Mouse (Mus musculus) WW6 (cell line): Measurements from ENCODE around the gene Psmd7.
A peak's percentile ranks its signal among the peaks of the same experiment; 100 is the strongest.
"Not testable (repeated sequence)": the region's sequence is repeated elsewhere in the genome, so short reads cannot be mapped to it uniquely, and the experiment has no call there.

ENCODE experiments used
- DNase-seq: peaks from one replicate; pipeline ENCODE4 v3.0.0-alpha.2; 2013; ENCODE audit warnings: low read depth, low spot score

The Psmd7 gene

GRCm38 (mm10) chr8:107587995-107588780, at the start of gene Psmd7:
Psmd7 (minus strand) TSS chr8:107588464.
- peak; percentile 91 for DNase-seq

DNA sequence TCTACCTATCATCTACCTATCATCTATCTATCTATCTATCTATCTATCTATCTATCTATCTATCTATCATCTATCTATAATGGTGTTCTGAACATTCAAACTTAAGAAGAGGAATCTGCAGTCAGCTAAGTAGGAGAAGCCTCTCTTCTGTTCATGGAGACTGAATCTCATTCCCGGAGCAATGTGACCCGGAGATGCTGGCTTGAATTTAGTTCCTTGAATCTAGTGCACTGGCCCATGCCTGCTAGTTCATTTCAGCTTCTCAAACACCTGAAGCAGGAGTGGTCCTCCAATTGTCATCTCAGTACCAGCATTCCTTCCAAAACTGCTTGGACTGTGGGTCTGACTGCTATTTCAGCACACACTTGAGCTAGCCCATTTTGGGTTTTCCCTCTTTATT, 45.5 kb upstream of the Psmd7 start:
- DNase-seq: no peak

DNA sequence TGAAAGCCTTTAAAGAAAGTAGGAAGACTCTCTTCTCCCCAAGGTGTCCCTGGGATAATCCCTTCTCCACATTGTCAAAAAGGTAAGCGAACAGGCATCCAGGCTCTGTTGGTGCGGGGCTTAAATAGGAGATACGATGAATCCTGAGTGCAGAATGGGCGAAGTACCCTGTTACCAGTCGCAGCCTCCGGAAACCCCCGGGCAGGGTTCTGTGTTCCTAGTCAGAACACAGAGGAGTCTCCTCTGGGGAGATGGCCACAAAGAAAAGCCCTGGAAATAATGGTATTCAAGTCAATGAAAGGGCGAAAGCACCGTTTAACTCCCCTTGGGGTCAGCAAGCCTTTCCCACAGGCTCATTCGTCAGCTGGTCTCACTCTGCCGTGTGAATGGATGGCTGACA, 41.4 kb upstream of the Psmd7 start:
- no peak for DNase-seq

DNA sequence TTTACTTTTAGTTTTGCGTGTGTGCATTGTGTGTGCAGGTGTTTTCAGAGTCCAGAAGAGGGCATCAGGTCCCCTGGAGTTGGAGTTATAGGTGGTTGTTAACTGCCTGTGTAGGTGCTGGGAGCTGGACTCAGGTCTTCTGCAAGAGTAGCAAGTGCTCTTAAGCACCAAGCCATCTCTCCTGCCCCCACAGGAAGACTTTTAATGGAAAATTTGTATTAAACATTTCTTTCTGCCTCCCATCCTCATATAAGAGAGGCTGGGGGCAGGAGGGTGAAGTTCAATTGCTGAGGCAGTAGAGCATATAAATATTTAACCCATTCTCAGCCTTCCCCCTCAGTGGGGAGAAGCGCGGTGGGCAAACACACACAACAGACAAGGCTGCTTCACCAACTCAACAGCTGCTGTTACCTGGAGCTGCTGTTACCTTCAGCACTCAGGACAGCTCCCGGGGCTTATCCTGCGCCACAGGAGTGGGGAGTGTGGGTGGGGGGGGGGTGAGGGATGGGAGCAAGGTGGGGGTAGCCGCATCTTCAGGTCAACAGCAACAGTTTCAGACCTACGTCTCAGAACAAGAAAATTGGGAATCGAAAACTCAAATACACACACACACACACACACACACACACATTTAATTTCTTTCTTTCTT, 40.4 kb upstream of the Psmd7 start:
- DNase-seq: no peak

- DNase-seq: no peak
Measured at GRCm38 (mm10) chr8:107627881-107628280, 39.6 kb upstream of the Psmd7 start.

DNA sequence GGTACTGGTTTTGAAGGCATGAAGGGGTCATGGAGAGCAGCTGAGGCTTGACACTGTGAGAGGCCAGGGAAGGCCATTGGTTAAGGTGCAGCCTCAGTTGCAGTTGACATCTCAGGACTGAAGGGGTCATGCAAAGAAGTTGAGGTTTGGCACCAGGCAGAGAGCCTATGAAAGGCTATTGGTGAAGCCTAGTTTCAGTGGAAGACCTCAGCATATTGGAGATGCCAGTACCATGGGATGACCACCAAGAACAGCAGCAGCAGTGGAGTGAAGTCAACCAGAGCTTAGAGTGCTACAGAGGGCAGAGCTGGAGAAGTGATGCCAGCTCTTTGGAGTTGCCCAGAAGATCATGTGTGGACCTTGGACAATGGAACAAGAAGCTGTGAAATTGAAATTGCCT, 36.0 kb upstream of the Psmd7 start:
- DNase-seq: not testable (repeated sequence)

DNA sequence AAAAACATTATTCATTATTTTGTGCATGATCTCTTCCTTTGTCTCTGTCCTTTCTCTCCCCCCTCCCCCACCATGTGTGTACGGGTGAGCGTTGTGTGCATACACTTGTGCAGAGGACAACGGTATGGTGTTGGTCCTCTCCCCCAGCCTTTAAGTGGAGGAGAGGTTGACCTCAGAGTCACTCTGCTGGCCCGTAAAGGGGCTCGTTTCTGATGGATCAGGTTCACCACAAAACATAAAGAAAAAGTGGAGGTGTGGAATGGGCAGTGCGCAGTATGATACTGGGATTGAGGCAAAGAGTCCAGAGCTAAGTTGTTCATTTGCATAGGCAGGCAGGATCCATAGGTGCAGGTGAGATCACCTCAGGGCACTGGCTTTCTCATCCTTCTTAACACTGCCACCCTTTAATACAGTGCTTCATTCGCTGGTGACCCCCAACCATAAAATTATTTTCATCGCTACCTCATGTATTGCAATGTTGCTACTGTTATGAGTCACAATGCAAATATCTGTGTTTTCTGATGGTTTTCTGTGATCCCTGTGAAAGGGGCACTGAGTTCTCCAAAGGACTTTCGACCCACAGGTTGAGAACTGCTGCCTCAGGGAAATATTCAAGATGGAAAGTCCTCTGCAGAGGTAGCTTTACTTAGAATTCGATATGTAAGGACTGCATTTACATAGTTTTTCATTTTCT, 33.8 kb upstream of the Psmd7 start:
- DNase-seq: no peak

GRCm38 (mm10) chr8:107621136-107621535, 32.9 kb upstream of the Psmd7 start:
- DNase-seq: no peak

GRCm38 (mm10) chr8:107618499-107618898, 30.2 kb upstream of the Psmd7 start:
- DNase-seq: no peak

DNA sequence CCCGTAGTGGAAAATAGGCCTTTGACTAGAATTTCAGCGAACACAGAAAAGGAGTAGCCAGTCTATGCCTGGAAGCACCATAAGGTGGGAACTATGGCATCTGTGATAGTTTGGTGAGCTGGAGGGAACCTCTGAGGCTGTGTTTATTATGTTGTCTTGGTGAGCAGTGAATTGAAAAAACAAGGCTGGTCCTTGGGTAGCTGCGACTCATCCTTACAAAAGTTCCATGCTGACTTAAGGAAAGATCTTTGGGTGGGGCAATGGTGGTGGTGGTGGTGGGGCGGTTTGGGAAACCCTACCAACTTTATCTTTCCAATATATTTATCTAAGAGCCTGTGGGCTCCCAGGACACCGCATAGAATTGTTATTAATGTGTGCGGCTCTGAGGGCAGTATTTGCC, 25.1 kb upstream of the Psmd7 start:
- no peak for DNase-seq

GRCm38 (mm10) chr8:107610845-107611244, 22.6 kb upstream of the Psmd7 start:
- no peak for DNase-seq

DNA sequence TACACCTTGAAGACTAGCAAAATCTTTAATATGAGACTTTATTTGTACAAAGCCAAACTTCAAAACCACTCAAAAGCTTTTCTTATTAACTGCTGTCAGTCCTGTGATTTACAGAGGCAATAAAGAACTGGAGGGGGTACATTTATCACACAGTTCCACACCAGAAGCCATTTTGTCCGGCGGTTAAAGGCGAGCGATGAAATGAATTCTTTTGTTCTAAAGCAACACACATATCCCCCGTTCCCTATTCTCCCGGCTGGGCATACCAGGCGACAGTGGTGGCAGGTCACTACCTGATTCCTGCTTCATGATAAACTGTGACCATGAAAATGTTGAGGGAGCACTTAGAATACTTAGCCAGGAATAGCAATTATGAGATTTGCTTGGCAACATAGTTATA, 20.5 kb upstream of the Psmd7 start:
- DNase-seq: no peak

GRCm38 (mm10) chr8:107603026-107603425, 14.8 kb upstream of the Psmd7 start:
- DNase-seq: no peak

GRCm38 (mm10) chr8:107599691-107600090, 11.4 kb upstream of the Psmd7 start:
- no peak for DNase-seq

- DNase-seq: no peak
Measured at GRCm38 (mm10) chr8:107597731-107598130, 9.5 kb upstream of the Psmd7 start.

GRCm38 (mm10) chr8:107594817-107595216, 6.6 kb upstream of the Psmd7 start:
- no peak for DNase-seq

GRCm38 (mm10) chr8:107593967-107594729, 5.9 kb upstream of the Psmd7 start:
- DNase-seq: no peak

GRCm38 (mm10) chr8:107587429-107587994, 752 bp downstream of the Psmd7 start:
- no peak for DNase-seq

DNA sequence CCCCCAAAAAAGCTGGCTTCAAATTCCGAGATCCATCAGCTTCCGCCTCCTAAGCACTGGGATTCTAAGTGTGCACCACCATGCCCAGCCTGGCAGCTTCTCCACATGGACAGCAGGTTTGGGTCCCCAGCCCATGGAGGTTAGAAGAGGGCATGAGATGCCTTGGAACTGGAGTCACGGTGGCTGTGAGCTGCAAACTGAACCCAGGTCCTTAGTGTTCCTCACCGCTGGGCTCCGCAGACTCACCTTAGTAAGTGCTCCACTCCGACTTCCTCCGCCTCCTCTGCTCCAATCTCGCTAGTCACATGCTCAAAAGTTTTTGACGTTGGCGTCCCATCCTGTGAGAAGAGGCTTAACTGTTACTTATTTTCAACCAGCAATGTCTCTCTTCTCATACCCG, 6.1 kb downstream of the Psmd7 start:
- no peak for DNase-seq

DNA sequence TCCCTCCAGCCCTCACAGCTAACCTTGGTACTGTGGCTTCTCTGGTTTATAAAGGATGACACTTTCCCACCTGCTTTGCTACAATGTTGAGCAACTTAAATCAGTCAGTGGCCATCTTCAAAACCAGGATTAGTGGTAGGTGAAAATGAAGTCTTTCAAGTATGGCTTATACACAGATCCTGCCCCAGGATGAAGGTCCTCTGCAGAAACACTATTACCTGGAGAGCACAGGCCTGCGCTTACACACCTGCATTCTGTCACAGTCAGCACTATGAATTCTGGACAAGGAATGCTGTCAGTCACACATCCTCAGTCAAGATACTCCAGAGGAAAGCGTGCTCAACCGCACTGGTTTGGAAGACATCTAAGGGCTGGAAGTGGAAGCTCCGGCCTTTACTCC, 6.7 kb downstream of the Psmd7 start:
- DNase-seq: no peak

DNA sequence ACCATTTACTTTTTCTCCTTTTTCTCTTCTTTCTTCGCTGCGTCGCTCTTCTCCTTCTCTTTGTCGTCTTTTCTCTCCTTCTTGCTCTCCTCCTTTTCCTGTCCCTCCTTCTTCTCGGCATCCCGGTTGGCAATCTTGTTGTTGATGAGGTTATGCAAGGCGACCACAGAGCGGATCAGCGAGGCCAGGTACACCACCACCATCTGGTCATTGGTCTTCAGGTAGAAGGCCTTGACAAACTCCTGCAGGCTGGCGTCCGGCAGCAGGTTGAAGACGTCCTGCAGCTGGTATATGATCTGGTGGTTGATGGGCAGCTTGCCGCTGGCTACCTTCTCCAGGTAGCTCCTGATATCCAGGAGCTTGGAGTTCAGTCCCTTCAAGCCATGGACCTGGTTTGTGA, 7.4 kb downstream of the Psmd7 start:
- DNase-seq: no peak

DNA sequence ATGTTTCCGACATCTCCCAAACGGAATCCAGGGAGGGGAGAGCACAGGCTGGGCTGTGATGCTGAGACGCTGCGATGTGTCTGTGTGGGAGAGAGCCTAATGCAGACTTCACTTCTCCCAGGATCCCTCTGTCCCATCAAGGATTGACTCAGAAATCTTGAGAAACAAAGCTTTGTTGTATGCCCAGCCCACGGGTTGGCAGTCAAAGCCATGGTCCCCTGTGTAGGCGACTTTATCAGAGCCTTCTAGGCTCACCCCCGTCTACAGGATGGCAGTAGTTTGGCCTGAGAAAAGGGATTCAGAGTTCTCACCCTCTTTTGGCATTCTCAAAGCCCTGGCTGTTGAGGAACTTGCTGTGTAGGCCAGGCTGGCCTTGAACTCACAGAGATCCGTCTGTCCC, 9.7 kb downstream of the Psmd7 start:
- no peak for DNase-seq
